Mouse (Mus musculus) ES-E14 (cell line): Measurements from ENCODE around the gene Faim. TPM values are rescaled to one million over a fixed set of nuclear protein-coding genes. Genes with fewer than 3 reads are reported as not detected.

Experiments used
- DNase-seq: peaks from one replicate; pipeline ENCODE4 v3.0.0-alpha.2; 2013; ENCODE audit warnings: low read depth, low spot score
- H3K27ac ChIP-seq: 2 replicates; pipeline ENCODE4 v1.5.1; 2012; ENCODE audit warnings: low read depth, mild to moderate bottlenecking, low read length, moderate library complexity, mixed read lengths; ENCODE audit not compliant: poor library complexity, insufficient read depth, severe bottlenecking
- H3K36me3 ChIP-seq: 2 replicates; pipeline ENCODE4 v1.6.1; 2012; ENCODE audit warnings: mild to moderate bottlenecking, low read length, moderate library complexity, mixed read lengths; ENCODE audit not compliant: control insufficient read depth, poor library complexity, insufficient read depth, severe bottlenecking
- H3K4me1 ChIP-seq, 2 experiments: fragments of 150-350 bp in 1 of 2; sonication (generic) in 1 of 2; 2 replicates each; pipeline ENCODE4 v1.6.1; 2012; ENCODE audit warnings: low read length in 2 of 2, mild to moderate bottlenecking in 1 of 2, mixed read lengths in 1 of 2; ENCODE audit not compliant: control insufficient read depth in 2 of 2, insufficient read depth in 2 of 2, poor library complexity in 1 of 2
- H3K4me3 ChIP-seq, 2 experiments: fragments of 150-350 bp in 1 of 2; sonication (generic) in 1 of 2; 2 replicates each; pipeline ENCODE4 v1.5.1; 2012; ENCODE audit warnings: low read length in 2 of 2, low read depth in 1 of 2, mild to moderate bottlenecking in 1 of 2, mixed read lengths in 1 of 2; ENCODE audit not compliant: insufficient read depth in 1 of 2, poor library complexity in 1 of 2, severe bottlenecking in 1 of 2
- H3K9ac ChIP-seq: 2 replicates; pipeline ENCODE4 v1.6.1; 2012; ENCODE audit warnings: low read depth, mild to moderate bottlenecking, low read length, mixed read lengths; ENCODE audit not compliant: poor library complexity, insufficient read depth, severe bottlenecking
- H3K9me3 ChIP-seq: fragments of 150-350 bp; sonication (generic); 2 replicates; pipeline ENCODE4 v1.6.1; 2012; ENCODE audit warnings: low read depth, mild to moderate bottlenecking, low read length; ENCODE audit not compliant: control insufficient read depth, insufficient read depth
- CHD2 ChIP-seq: IDR thresholded peaks from 2 replicates; pipeline ENCODE4 v1.6.1; 2014; ENCODE audit warnings: mild to moderate bottlenecking, low read depth, low read length, inconsistent platforms
- HCFC1 ChIP-seq: IDR thresholded peaks from 2 replicates; pipeline ENCODE4 v1.6.1; 2012; ENCODE audit warnings: low read length, inconsistent platforms, borderline replicate concordance; ENCODE audit not compliant: insufficient read depth
- MAFK ChIP-seq: IDR thresholded peaks from 2 replicates; pipeline ENCODE4 v1.6.1; 2014; ENCODE audit warnings: mild to moderate bottlenecking, low read depth, low read length, inconsistent platforms; ENCODE audit not compliant: insufficient read depth
- ZC3H11A ChIP-seq: IDR thresholded peaks from 2 replicates; pipeline ENCODE4 v1.6.1; 2012; ENCODE audit warnings: low read depth, mild to moderate bottlenecking, inconsistent platforms, low read length, borderline replicate concordance
- ZNF384 ChIP-seq: IDR thresholded peaks from 2 replicates; pipeline ENCODE4 v1.6.1; 2012; ENCODE audit warnings: low read depth, low read length, inconsistent platforms
- in situ Hi-C, 2 experiments: fragments of 600-800 bp; cut with MboI; formaldehyde crosslinking; loops; one replicate each; pipeline ENCODE4 v1.15.1; 2025; ENCODE audit warnings: low sequenced_read_pairs in 2 of 2, inconsistent platforms in 1 of 2; ENCODE audit not compliant: unreplicated experiment in 2 of 2
- total RNA-seq: library from RNA; depleted of rRNA; stranded (reverse); fragments of 300-350 nt; gene quantifications from 2 replicates; pipeline ENCODE4 v1.2.3, GENCODE M21; 2012

Faim gene
- total RNA-seq, 1 experiment = 30.9 TPM

GRCm38 (mm10) chr9:98999881-99000339 lies 13.7 kb downstream of the Faim start:
- Histone ChIP-seq H3K36me3 (peaks cover 9% of the 10 kb centered on the region), H3K4me3 (no peak overlapping the region)

GRCm38 (mm10) chr9:99001326-99001725 lies 15.2 kb downstream of the Faim start:
- Histone ChIP-seq H3K9me3 (no peaks in the 10 kb centered on the region), H3K27ac (no peak overlapping the region), H3K36me3 (peaks cover 9% of the 10 kb centered on the region), H3K9ac (no peak overlapping the region; the same call in 1 of the 2 replicates), H3K4me1 (no peaks in the 10 kb centered on the region), H3K4me3 (no peak overlapping the region)
- TF ChIP-seq ZC3H11A = no peak
- no peak for TF ChIP-seq HCFC1
- no peak for TF ChIP-seq ZNF384
- TF ChIP-seq CHD2 = no peak
- in situ Hi-C loops = no loop called here
- no peak for DNase-seq

More at GRCm38 (mm10) chr9:98999881-99000339, 13.7 kb downstream of the Faim start:
- Histone ChIP-seq H3K9me3 (no peaks in the 10 kb centered on the region), H3K9ac (no peak overlapping the region), H3K4me1 (no peaks in the 10 kb centered on the region), H3K27ac (no peak overlapping the region)
- TF ChIP-seq ZNF384 (no peak), CHD2 (no peak), MAFK (no peak), HCFC1 (no peak), ZC3H11A (no peak)
- in situ Hi-C loops = no loop called here
- no peak for DNase-seq

- no peaks in the 10 kb centered on the region for H3K9me3 ChIP-seq
- no peak overlapping the region for H3K4me3 ChIP-seq
- H3K9ac ChIP-seq = no peak overlapping the region
- H3K36me3 ChIP-seq = no peaks in the 10 kb centered on the region
- in situ Hi-C loops = no loop called here
- TF ChIP-seq HCFC1 = no peak
- TF ChIP-seq ZNF384 = no peak
- no peak for DNase-seq
- H3K4me1 ChIP-seq = peaks cover 0 to 3% of the 10 kb centered on the region in 2 experiments; a peak in 1 of 4 replicates
- no peak overlapping the region for H3K27ac ChIP-seq
Observed at GRCm38 (mm10) chr9:99009069-99009897, 23.1 kb downstream of the Faim start.

- no peak overlapping the region for H3K9ac ChIP-seq
- H3K36me3 ChIP-seq = no peaks in the 10 kb centered on the region
- H3K4me1 ChIP-seq = peaks cover 0 to 3% of the 10 kb centered on the region in 2 experiments; a peak in 1 of 4 replicates
- TF ChIP-seq HCFC1 (no peak), CHD2 (no peak), ZC3H11A (no peak), MAFK (no peak), ZNF384 (no peak)
- DNase-seq = no peak
- H3K27ac ChIP-seq = no peak overlapping the region
- H3K9me3 ChIP-seq = no peaks in the 10 kb centered on the region
- in situ Hi-C loops = no loop called here
- H3K4me3 ChIP-seq = no peak overlapping the region
Observed at GRCm38 (mm10) chr9:99009898-99010199, 23.7 kb downstream of the Faim start.

GRCm38 (mm10) chr9:99016301-99016700 lies 30.1 kb downstream of the Faim start:
- Histone ChIP-seq H3K9me3 (no peaks in the 10 kb centered on the region), H3K27ac (no peak overlapping the region), H3K4me3 (no peak overlapping the region), H3K9ac (no peak overlapping the region), H3K36me3 (no peaks in the 10 kb centered on the region), H3K4me1 (peaks cover 0 to 4% of the 10 kb centered on the region in 2 experiments; a peak in 1 of 4 replicates)
- no peak for DNase-seq
- no peak for TF ChIP-seq CHD2
- TF ChIP-seq ZC3H11A = no peak
- TF ChIP-seq ZNF384 = no peak
- no peak for TF ChIP-seq MAFK
- TF ChIP-seq HCFC1 = no peak
- in situ Hi-C loops = no loop called here
